Mouse (Mus musculus): ENCODE results near the gene Egfl7. TPM values are rescaled to one million over a fixed set of nuclear protein-coding genes. Genes with fewer than 3 reads are reported as not detected.

The Egfl7 gene
- 88.0 TPM for polyA plus RNA-seq (2015; fragmentation: Illumina TruSeq; extraction: RNeasy Lipid Tissue Mini Kit (QIAGEN cat#74804); ENCODE audit: low read depth, low replicate concordance)

GRCm38 (mm10) chr2:26579714-26580113 is at the start of gene Egfl7:
Egfl7 (plus strand) TSS chr2:26580014.

GRCm38 (mm10) chr2:26586294-26587043 is 6.7 kb downstream of the Egfl7 start, which contains the start of gene Gm20532:
Gm20532 (plus strand) TSS chr2:26586639.

DNA sequence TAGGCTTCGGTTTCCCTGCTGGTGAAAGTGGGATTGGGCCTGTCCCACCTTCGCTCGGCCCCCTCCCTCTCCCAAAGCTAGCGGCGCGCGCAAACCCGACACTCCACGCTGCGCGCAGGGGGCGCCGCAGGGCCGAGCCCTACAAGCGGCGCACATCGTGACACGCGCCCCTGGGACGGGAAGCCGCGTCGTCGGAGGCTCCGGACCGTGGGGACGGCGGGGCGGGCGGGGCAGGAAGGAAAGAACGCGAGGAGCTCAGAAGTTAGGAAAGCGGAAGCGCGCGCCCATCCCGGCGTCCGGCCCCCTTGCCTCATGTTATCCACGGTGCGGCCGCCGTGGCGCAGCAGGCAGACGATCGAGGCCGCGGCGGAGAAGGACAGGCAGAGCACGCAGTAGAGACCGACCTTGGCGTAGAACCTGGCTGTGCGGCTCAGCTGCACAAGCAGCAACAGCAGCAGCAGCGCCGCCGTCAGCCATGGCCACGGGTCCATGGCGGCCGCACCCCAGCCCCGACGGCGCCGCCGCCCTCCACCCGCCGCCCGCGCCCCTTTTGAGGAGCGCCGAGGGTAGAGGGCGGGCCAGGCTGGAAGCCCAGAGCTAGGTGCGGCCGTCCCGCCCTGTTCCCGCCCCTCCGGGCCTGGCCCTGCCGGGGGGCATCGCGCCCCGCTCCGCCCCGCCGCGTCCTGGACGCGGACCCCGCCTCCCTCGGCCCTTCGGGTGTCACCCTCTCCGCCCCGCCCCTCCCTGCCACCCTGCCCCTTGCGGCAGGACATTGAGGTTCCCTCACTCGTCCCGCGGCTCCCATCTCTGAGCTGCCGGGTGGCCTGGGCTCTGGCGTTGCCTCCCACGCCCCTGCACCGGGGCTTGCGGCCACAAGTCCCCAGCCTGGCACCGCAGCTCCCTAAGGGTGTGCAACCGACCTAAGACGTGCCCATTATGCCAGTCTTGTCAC is 24.2 kb downstream of the Egfl7 start, which contains the start of gene Agpat2:
Agpat2 (minus strand) TSS at position 698 of the 952 bp plus-strand sequence.

DNA sequence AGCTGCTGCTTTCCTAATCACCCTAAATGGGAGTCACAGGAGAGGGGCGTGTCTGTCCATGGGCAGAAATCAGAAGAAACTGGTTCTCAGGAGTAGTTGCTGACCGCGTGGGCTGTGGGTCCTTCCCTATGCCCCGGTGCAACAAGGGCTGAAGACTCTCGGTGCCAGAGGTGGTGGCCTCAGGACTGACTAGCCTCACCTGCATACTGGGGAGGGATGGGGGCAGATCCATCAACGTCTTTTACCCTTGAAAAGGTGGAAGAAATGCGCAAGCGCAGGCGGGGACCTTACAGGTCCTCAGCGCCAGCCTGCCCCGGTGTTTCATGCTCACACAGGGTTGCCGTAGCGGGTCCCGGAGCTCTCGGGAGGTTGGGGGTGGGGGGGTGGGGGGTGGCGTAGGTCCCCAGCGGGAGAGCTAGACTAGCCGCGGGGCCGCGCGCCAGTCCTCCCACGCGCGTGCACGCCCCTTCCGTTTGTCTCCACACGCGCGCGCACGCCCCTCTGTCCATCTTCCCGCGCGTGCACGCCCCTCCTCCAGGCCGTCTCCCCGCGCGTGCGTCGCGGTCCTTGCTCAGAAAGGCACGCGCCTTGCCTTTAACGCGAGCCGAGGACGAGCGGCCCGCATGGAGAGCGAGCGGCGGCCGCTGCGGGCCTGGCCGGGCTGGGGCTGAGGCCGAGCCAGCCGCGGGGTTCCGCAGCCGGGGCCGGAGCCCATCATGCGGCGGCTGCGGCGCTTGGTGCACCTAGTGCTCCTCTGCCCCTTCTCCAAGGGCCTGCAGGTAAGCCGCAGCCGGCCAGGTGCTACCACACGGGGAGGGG is 48.3 kb downstream of the Egfl7 start, which contains the start of gene Fam69b:
Fam69b (plus strand) TSS at position 537 of the 819 bp plus-strand sequence.

Other genes starting within 250 kb of the Egfl7 start
- gene Dnlz, start 227.9 kb upstream of the Egfl7 start, polyA plus RNA-seq (2015; fragmentation: Illumina TruSeq; extraction: RNeasy Lipid Tissue Mini Kit (QIAGEN cat#74804); ENCODE audit: low read depth, low replicate concordance), result 30.2 TPM
- gene Card9, start 219.1 kb upstream of the Egfl7 start, polyA plus RNA-seq (2015; fragmentation: Illumina TruSeq; extraction: RNeasy Lipid Tissue Mini Kit (QIAGEN cat#74804); ENCODE audit: low read depth, low replicate concordance), result 2.3 TPM
- gene Snapc4, start 199.4 kb upstream of the Egfl7 start, polyA plus RNA-seq (2015; fragmentation: Illumina TruSeq; extraction: RNeasy Lipid Tissue Mini Kit (QIAGEN cat#74804); ENCODE audit: low read depth, low replicate concordance), result 45.4 TPM
- 131 TPM for gene Entr1, start 190.7 kb upstream of the Egfl7 start, polyA plus RNA-seq (2015; fragmentation: Illumina TruSeq; extraction: RNeasy Lipid Tissue Mini Kit (QIAGEN cat#74804); ENCODE audit: low read depth, low replicate concordance)
- gene Pmpca, start 190.7 kb upstream of the Egfl7 start, polyA plus RNA-seq (2015; fragmentation: Illumina TruSeq; extraction: RNeasy Lipid Tissue Mini Kit (QIAGEN cat#74804); ENCODE audit: low read depth, low replicate concordance), result 81.1 TPM
- gene Inpp5e, start 170.8 kb upstream of the Egfl7 start, polyA plus RNA-seq (2015; fragmentation: Illumina TruSeq; extraction: RNeasy Lipid Tissue Mini Kit (QIAGEN cat#74804); ENCODE audit: low read depth, low replicate concordance), result 18.1 TPM
- gene Sec16a, start 134.8 kb upstream of the Egfl7 start, polyA plus RNA-seq (2015; fragmentation: Illumina TruSeq; extraction: RNeasy Lipid Tissue Mini Kit (QIAGEN cat#74804); ENCODE audit: low read depth, low replicate concordance), result 26.0 TPM
- gene Notch1, start 63.4 kb upstream of the Egfl7 start, polyA plus RNA-seq (2015; fragmentation: Illumina TruSeq; extraction: RNeasy Lipid Tissue Mini Kit (QIAGEN cat#74804); ENCODE audit: low read depth, low replicate concordance), result 7.8 TPM
- gene Gm20532, start 6.6 kb downstream of the Egfl7 start, polyA plus RNA-seq (2015; fragmentation: Illumina TruSeq; extraction: RNeasy Lipid Tissue Mini Kit (QIAGEN cat#74804); ENCODE audit: low read depth, low replicate concordance), result not detected
- 1.7 TPM for gene Agpat2, start 24.4 kb downstream of the Egfl7 start, polyA plus RNA-seq (2015; fragmentation: Illumina TruSeq; extraction: RNeasy Lipid Tissue Mini Kit (QIAGEN cat#74804); ENCODE audit: low read depth, low replicate concordance)
- 82.0 TPM for gene Fam69b, start 48.4 kb downstream of the Egfl7 start, polyA plus RNA-seq (2015; fragmentation: Illumina TruSeq; extraction: RNeasy Lipid Tissue Mini Kit (QIAGEN cat#74804); ENCODE audit: low read depth, low replicate concordance)
- not detected for gene Lcn4, start 91.3 kb downstream of the Egfl7 start, polyA plus RNA-seq (2015; fragmentation: Illumina TruSeq; extraction: RNeasy Lipid Tissue Mini Kit (QIAGEN cat#74804); ENCODE audit: low read depth, low replicate concordance)